Mouse (Mus musculus): ENCODE data around the gene Set. TPM values are rescaled to one million over a fixed set of nuclear protein-coding genes. Genes with fewer than 3 reads are reported as not detected.

The Set gene
- polyA plus RNA-seq (2017; shearing (Covaris generic)) = 121 TPM

GRCm38 (mm10) chr2:30057223-30057904 is at the start of gene Set:
Set (plus strand) TSS chr2:30057378.

DNA sequence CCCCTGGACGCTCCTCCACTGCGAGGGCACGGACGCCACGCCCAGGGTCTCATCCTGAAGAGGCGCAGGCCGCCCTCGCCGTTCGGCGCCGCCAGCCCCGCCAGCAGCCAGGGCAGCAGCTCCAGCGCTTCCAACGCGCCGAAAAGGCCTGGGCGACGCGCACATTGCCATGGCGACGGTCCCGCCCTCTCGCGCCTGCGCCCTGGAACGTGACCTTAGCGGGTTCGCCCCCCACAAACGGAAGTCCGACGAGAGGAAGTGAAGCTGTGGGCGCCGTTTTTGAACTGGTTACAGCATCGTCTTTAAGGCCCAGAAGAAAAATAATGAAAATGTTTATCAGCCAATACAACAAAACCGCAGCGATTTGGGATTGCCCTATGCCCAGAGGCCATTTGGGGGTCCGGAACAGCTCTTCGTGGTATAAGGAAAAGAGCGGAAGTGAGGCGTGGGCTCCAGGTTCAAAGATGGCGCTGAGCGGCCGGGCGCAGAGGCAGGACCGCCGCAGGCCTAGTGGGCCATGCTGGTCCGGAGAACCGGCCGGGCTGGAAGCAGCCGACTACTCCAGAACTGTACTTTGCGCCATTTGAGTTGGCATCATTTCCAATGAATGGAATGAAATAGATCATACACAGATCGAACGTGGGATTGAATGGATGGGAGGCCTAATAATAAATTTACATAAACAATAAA is 8.3 kb upstream of the Set start, which contains the start of gene Wdr34:
TSS of gene Wdr34 (minus strand) at position 183 of the 690 bp plus-strand sequence.

GRCm38 (mm10) chr2:30077502-30078348 is 20.5 kb downstream of the Set start, which contains the start of gene Pkn3:
Pkn3 (plus strand) TSS chr2:30077684.

GRCm38 (mm10) chr2:30093471-30094207 is 36.5 kb downstream of the Set start, which contains the start of gene Zdhhc12:
Zdhhc12 (minus strand) TSS chr2:30093648.

Other genes starting within 250 kb of the Set start
- 25.6 TPM for gene Urm1, start 237.3 kb upstream of the Set start, polyA plus RNA-seq (2017; shearing (Covaris generic))
- 0.66 TPM for gene Cercam, start 188.2 kb upstream of the Set start, polyA plus RNA-seq (2017; shearing (Covaris generic))
- gene Odf2, start 168.2 kb upstream of the Set start, polyA plus RNA-seq (2017; shearing (Covaris generic)) = 84.6 TPM
- 79.3 TPM for gene Gle1, start 122.0 kb upstream of the Set start, polyA plus RNA-seq (2017; shearing (Covaris generic))
- 126 TPM for gene Sptan1, start 91.8 kb upstream of the Set start, polyA plus RNA-seq (2017; shearing (Covaris generic))
- 1.1 TPM for gene Wdr34, start 8.5 kb upstream of the Set start, polyA plus RNA-seq (2017; shearing (Covaris generic))
- 1.0 TPM for gene Pkn3, start 20.3 kb downstream of the Set start, polyA plus RNA-seq (2017; shearing (Covaris generic))
- gene Zdhhc12, start 36.3 kb downstream of the Set start, polyA plus RNA-seq (2017; shearing (Covaris generic)) = 30.9 TPM
- gene Zer1, start 67.2 kb downstream of the Set start, polyA plus RNA-seq (2017; shearing (Covaris generic)) = 26.8 TPM
- 10.6 TPM for gene Tbc1d13, start 76.4 kb downstream of the Set start, polyA plus RNA-seq (2017; shearing (Covaris generic))
- gene Endog, start 114.1 kb downstream of the Set start, polyA plus RNA-seq (2017; shearing (Covaris generic)) = 1.6 TPM
- gene Spout1, start 121.1 kb downstream of the Set start, polyA plus RNA-seq (2017; shearing (Covaris generic)) = 50.1 TPM
- gene Kyat1, start 148.5 kb downstream of the Set start, polyA plus RNA-seq (2017; shearing (Covaris generic)) = 14.6 TPM
- 8.7 TPM for gene Lrrc8a, start 180.3 kb downstream of the Set start, polyA plus RNA-seq (2017; shearing (Covaris generic))
- 0.52 TPM for gene Gm28035, start 183.2 kb downstream of the Set start, polyA plus RNA-seq (2017; shearing (Covaris generic))
- gene Phyhd1, start 208.8 kb downstream of the Set start, polyA plus RNA-seq (2017; shearing (Covaris generic)) = 5.2 TPM
- gene Gm28038, start 223.7 kb downstream of the Set start, polyA plus RNA-seq (2017; shearing (Covaris generic)) = not detected
- gene Dolk, start 229.0 kb downstream of the Set start, polyA plus RNA-seq (2017; shearing (Covaris generic)) = 22.4 TPM
- 32.5 TPM for gene Nup188, start 229.0 kb downstream of the Set start, polyA plus RNA-seq (2017; shearing (Covaris generic))